Mouse (Mus musculus) limb, embryonic 12.5 days (tissue): ENCODE results near the gene Qrfp. TPM values are rescaled to one million over a fixed set of nuclear protein-coding genes. Genes with fewer than 3 reads are reported as not detected.

Source experiments
- ATAC-seq: fragments of 200-750 bp; cut with Nextera tagmentation; 2 replicates; pipeline ENCODE4 v1.8.0; 2017; ENCODE audit warnings: low read depth, moderate TSS enrichment; ENCODE audit not compliant: insufficient number of reproducible peaks, insufficient read depth, low FRiP score, low TSS enrichment
- H3K27ac ChIP-seq: fragments of 300-500 bp; sonication (generic); 2 replicates; pipeline ENCODE4 v1.5.1; 2016; ENCODE audit warnings: mild to moderate bottlenecking, moderate library complexity
- H3K27me3 ChIP-seq: fragments of 300-500 bp; sonication (generic); 2 replicates; pipeline ENCODE4 v1.6.1; 2016; ENCODE audit warnings: mild to moderate bottlenecking, moderate library complexity
- H3K36me3 ChIP-seq: fragments of 300-500 bp; sonication (generic); 2 replicates; pipeline ENCODE4 v1.6.1; 2016; ENCODE audit warnings: mild to moderate bottlenecking, moderate library complexity
- H3K4me1 ChIP-seq: fragments of 300-500 bp; sonication (generic); replicated peaks from 2 replicates; pipeline ENCODE4 v1.6.1; 2016
- H3K4me2 ChIP-seq: fragments of 300-500 bp; sonication (generic); 2 replicates; pipeline ENCODE4 v1.6.1; 2016; ENCODE audit warnings: mild to moderate bottlenecking, moderate library complexity
- H3K4me3 ChIP-seq: fragments of 300-500 bp; sonication (generic); replicated peaks from 2 replicates; pipeline ENCODE4 v1.5.1; 2016; ENCODE audit warnings: mild to moderate bottlenecking
- H3K9ac ChIP-seq: fragments of 300-500 bp; sonication (generic); replicated peaks from 2 replicates; pipeline ENCODE4 v1.6.1; 2016; ENCODE audit warnings: mild to moderate bottlenecking, moderate library complexity
- H3K9me3 ChIP-seq: fragments of 300-500 bp; sonication (generic); 2 replicates; pipeline ENCODE4 v1.6.1; 2016; ENCODE audit warnings: mild to moderate bottlenecking, moderate library complexity
- WGBS: fragments of 180-500 bp; shearing (Covaris S2); methylation state at CpG from one replicate; pipeline ENCODE4 v1.1.7; 2016; 5-methylcytosine and 5-hydroxymethylcytosine counted together
- polyA plus RNA-seq: library from polyadenylated mRNA; unstranded; fragments of >200 nt; fragmentation: Nextera tagmentation; extraction: Ambion mirVana; gene quantifications from 2 replicates; pipeline ENCODE4 v1.2.1, GENCODE M21; 2016

Gene Qrfp
- polyA plus RNA-seq, 1 experiment from 2014 or later = 0.34 TPM

- H3K4me1 ChIP-seq = peaks cover 72% of the 10 kb centered on the region
- peak overlapping the region; percentile 69 for H3K27ac ChIP-seq
- H3K4me2 ChIP-seq = peak overlapping the region; percentile 39
- ATAC-seq = no peak
- H3K27me3 ChIP-seq = no peaks in the 10 kb centered on the region
- H3K9me3 ChIP-seq = no peaks in the 10 kb centered on the region
- peaks cover 14% of the 10 kb centered on the region; the same call in 1 of the 2 replicates for H3K36me3 ChIP-seq
- H3K9ac ChIP-seq = no peak overlapping the region
- no peak overlapping the region for H3K4me3 ChIP-seq
- 38% methylated on average over 4 of the region's 4 CpGs for WGBS
Measured at GRCm38 (mm10) chr2:31769115-31769514, 41.3 kb downstream of the Qrfp start.

DNA sequence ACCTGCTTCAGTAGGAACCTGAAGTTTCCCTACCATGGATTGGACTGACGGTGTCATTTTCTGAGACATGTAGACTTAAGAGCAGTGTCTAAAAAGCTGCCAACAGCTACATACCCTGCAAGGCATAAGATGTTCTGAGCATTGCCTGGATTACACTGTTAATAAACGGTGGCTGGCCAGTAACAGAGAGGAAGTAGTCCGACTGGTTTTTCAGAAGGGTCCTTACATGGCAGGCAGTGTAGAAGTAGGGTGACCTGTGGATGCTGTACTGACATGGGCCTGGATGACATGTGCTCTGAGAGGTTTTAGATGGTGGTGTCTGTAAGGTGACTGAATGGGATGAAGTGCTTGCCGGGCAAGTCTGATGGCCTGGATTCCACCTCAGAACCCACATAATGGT lies 42.6 kb downstream of the Qrfp start:
- no peak overlapping the region for H3K9ac ChIP-seq
- peaks cover 82% of the 10 kb centered on the region for H3K4me1 ChIP-seq
- WGBS = 71% methylated on average over 4 of the region's 4 CpGs
- ATAC-seq = no peak
- no peak overlapping the region for H3K4me2 ChIP-seq
- no peak overlapping the region for H3K4me3 ChIP-seq
- no peaks in the 10 kb centered on the region for H3K27me3 ChIP-seq
- H3K9me3 ChIP-seq = no peaks in the 10 kb centered on the region
- peaks cover 8% of the 10 kb centered on the region; the same call in 1 of the 2 replicates for H3K36me3 ChIP-seq
- H3K27ac ChIP-seq = no peak overlapping the region

- no peak overlapping the region for H3K9ac ChIP-seq
- peaks cover 83% of the 10 kb centered on the region for H3K4me1 ChIP-seq
- peaks cover 8% of the 10 kb centered on the region; the same call in 1 of the 2 replicates for H3K36me3 ChIP-seq
- no peaks in the 10 kb centered on the region for H3K9me3 ChIP-seq
- H3K4me2 ChIP-seq = no peak overlapping the region
- H3K27me3 ChIP-seq = no peaks in the 10 kb centered on the region
- no peak overlapping the region; the same call in 1 of the 2 replicates for H3K27ac ChIP-seq
- H3K4me3 ChIP-seq = no peak overlapping the region
- WGBS = 96% methylated on average over 6 of the region's 6 CpGs
- ATAC-seq = no peak
Measured at GRCm38 (mm10) chr2:31767104-31767503, 43.3 kb downstream of the Qrfp start.

GRCm38 (mm10) chr2:31763271-31763670 lies 47.1 kb downstream of the Qrfp start:
- Histone ChIP-seq H3K9ac (peak overlapping the region; percentile 28; the same call in 1 of the 2 replicates), H3K27ac (no peak overlapping the region), H3K9me3 (no peaks in the 10 kb centered on the region), H3K27me3 (no peaks in the 10 kb centered on the region), H3K4me1 (peaks cover 59% of the 10 kb centered on the region), H3K4me2 (peak overlapping the region; percentile 91), H3K4me3 (0 out of 2 replicates have a peak overlapping the region, but pooled peaks have one; percentile 89), H3K36me3 (peaks cover 8% of the 10 kb centered on the region; the same call in 1 of the 2 replicates)
- WGBS = 62% methylated on average over 2 of the region's 2 CpGs
- ATAC-seq = no peak

- WGBS = 46% methylated on average over 2 of the region's 2 CpGs
- Histone ChIP-seq H3K4me1 (peaks cover 55% of the 10 kb centered on the region), H3K27me3 (no peaks in the 10 kb centered on the region), H3K4me2 (peak overlapping the region; percentile 91), H3K9ac (no peak overlapping the region; the same call in 1 of the 2 replicates), H3K9me3 (no peaks in the 10 kb centered on the region), H3K36me3 (peaks cover 8% of the 10 kb centered on the region; the same call in 1 of the 2 replicates), H3K27ac (0 out of 2 replicates have a peak overlapping the region, but pooled peaks have one; percentile 29), H3K4me3 (peak overlapping the region; percentile 89; the same call in 1 of the 2 replicates)
- no peak for ATAC-seq
Measured at GRCm38 (mm10) chr2:31762853-31763252, 47.5 kb downstream of the Qrfp start.

DNA sequence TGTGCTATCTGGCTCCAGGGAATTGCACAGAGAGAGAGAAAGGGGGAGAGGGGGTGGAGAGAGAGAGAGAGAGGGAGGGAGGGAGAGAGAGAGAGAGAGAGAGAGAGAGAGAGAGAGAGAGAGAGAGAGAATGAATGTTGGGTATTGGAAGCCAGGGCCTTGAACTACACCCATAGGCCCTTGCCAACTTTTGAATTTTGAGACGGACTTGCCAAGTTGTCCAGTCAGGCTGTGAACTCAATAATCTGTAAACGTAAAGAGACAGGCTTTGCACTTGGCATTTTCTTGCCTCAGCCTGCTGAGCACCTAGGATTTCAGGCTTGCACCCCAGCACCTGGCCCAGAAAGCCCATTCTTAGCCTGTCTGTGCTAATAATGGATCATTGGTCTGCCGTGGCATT lies 48.2 kb downstream of the Qrfp start:
- Histone ChIP-seq H3K4me1 (peaks cover 50% of the 10 kb centered on the region), H3K9ac (peak overlapping the region; percentile 99), H3K36me3 (peaks cover 8% of the 10 kb centered on the region; the same call in 1 of the 2 replicates), H3K27ac (no peak overlapping the region), H3K4me3 (peak overlapping the region; percentile 89), H3K4me2 (peak overlapping the region; percentile 91), H3K9me3 (no peaks in the 10 kb centered on the region), H3K27me3 (no peaks in the 10 kb centered on the region)
- ATAC-seq = no peak
- 53% methylated on average over 3 of the region's 3 CpGs for WGBS

- H3K27me3 ChIP-seq = no peaks in the 10 kb centered on the region
- WGBS = 2% methylated on average over 4 of the region's 4 CpGs
- H3K36me3 ChIP-seq = peaks cover 6% of the 10 kb centered on the region; the same call in 1 of the 2 replicates
- peaks cover 50% of the 10 kb centered on the region for H3K4me1 ChIP-seq
- H3K9me3 ChIP-seq = no peaks in the 10 kb centered on the region
- peak overlapping the region; percentile 89 for H3K4me3 ChIP-seq
- H3K9ac ChIP-seq = peak overlapping the region; percentile 99
- peak overlapping the region; percentile 97 for H3K27ac ChIP-seq
- H3K4me2 ChIP-seq = peak overlapping the region; percentile 91
- ATAC-seq = no peak
Measured at GRCm38 (mm10) chr2:31761585-31761984, 48.8 kb downstream of the Qrfp start.

GRCm38 (mm10) chr2:31761115-31761531 lies 49.3 kb downstream of the Qrfp start:
- H3K9ac ChIP-seq = peak overlapping the region; percentile 99
- H3K4me1 ChIP-seq = peaks cover 47% of the 10 kb centered on the region
- peaks cover 4% of the 10 kb centered on the region; the same call in 1 of the 2 replicates for H3K36me3 ChIP-seq
- 3% methylated on average over 7 of the region's 7 CpGs for WGBS
- ATAC-seq = no peak
- H3K27me3 ChIP-seq = no peaks in the 10 kb centered on the region
- H3K4me2 ChIP-seq = peak overlapping the region; percentile 91
- peak overlapping the region; percentile 97 for H3K27ac ChIP-seq
- no peaks in the 10 kb centered on the region for H3K9me3 ChIP-seq
- H3K4me3 ChIP-seq = peak overlapping the region; percentile 89

- no peak for ATAC-seq
- H3K9me3 ChIP-seq = no peaks in the 10 kb centered on the region
- H3K4me1 ChIP-seq = peaks cover 41% of the 10 kb centered on the region
- WGBS = 0% methylated on average over 1 of the region's 1 CpGs
- peaks cover 4% of the 10 kb centered on the region; the same call in 1 of the 2 replicates for H3K36me3 ChIP-seq
- no peaks in the 10 kb centered on the region for H3K27me3 ChIP-seq
- H3K9ac ChIP-seq = peak overlapping the region; percentile 99
- H3K4me3 ChIP-seq = peak overlapping the region; percentile 89
- H3K4me2 ChIP-seq = peak overlapping the region; percentile 91
- peak overlapping the region; percentile 97 for H3K27ac ChIP-seq
Measured at GRCm38 (mm10) chr2:31760486-31760885, 49.9 kb downstream of the Qrfp start.

DNA sequence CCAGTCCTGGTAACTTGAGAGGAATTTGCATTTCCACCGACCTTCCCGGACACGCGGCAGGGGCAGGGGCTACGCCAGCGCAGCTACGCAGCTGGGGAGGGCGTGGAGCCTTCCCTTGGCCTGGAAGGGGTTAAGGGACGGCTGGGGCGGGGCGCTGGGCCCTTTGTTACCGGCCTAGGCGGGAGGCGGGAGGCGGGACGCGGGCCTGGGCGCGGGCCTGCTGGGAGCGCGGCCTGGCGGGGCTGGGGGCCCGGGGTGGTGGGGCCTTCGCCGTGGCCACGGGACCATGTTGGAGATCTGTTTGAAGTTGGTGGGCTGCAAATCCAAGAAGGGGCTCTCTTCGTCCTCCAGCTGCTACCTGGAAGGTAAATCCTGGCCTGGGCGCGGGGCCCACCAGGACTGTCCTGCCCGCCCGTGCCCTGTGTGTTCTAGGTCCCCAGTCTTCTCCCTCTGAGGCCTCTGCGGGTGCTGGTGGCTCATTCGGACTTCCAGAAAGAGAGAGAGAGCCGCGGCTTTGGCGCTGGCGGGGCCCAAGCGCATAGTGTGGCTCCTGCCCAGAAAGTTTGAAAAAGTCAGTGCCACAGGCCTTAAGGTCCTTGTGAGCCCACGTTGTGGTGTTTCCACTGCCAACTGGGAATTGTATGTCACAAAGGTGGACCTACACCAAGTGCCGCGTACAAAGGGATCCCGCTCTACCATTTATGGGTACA lies 50.5 kb downstream of the Qrfp start:
- H3K27me3 ChIP-seq = no peaks in the 10 kb centered on the region
- peak overlapping the region; percentile 89 for H3K4me3 ChIP-seq
- H3K36me3 ChIP-seq = no peaks in the 10 kb centered on the region; the same call in 1 of the 2 replicates
- under 1% methylated on average over 42 of the region's 42 CpGs for WGBS
- H3K9ac ChIP-seq = peak overlapping the region; percentile 99
- peak overlapping the region; percentile 91 for H3K4me2 ChIP-seq
- no peaks in the 10 kb centered on the region for H3K9me3 ChIP-seq
- H3K4me1 ChIP-seq = peaks cover 36% of the 10 kb centered on the region
- peak overlapping the region; percentile 97 for H3K27ac ChIP-seq
- ATAC-seq = peak; percentile 94

- WGBS = 87% methylated on average over 5 of the region's 5 CpGs
- Histone ChIP-seq H3K9ac (peak overlapping the region; percentile 99), H3K27me3 (no peaks in the 10 kb centered on the region), H3K27ac (peak overlapping the region; percentile 97), H3K36me3 (peaks cover 4% of the 10 kb centered on the region; the same call in 1 of the 2 replicates), H3K9me3 (peaks cover 3% of the 10 kb centered on the region; the same call in 1 of the 2 replicates), H3K4me3 (peak overlapping the region; percentile 89), H3K4me1 (peaks cover 36% of the 10 kb centered on the region), H3K4me2 (peak overlapping the region; percentile 91)
- ATAC-seq = no peak
Measured at GRCm38 (mm10) chr2:31758966-31759365, 51.4 kb downstream of the Qrfp start.
